Mouse (Mus musculus): ENCODE measurements at regions not wholly inside any gene's neighbourhood (a gene's known extent, or its start where the extent isn't known, plus 50 kb on each side); places are given as distances from the start of the nearest gene placed in this dataset.
A peak's percentile ranks its signal among the peaks of the same experiment; 100 is the strongest.

DNA sequence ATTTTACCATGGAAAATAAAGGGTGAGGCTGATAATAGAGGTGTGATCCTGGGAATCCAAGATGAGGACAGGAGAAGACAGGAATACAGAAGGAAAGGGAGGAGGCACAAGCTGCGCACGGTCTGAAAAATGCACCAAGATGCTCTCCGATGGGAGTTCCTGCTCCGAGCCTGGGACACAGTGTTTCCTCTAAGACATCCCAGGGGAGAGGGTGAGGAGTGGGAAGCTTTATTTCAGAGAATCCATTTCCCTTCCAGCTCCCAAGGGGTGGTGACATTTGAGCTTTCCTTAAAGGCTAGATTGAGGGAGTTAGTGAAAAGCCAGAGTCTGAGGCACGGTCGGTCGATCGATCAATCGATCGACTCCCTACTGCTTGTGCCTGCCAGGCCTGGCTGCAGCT lies 212.7 kb upstream of the Nabp1 start:
- TF ChIP-seq CTCF (IDR thresholded peaks at IDR 0.05) (no peak), EP300 (IDR thresholded peaks at IDR 0.05; ENCODE audit: insufficient read depth, low read depth, low read length) (peak; percentile 62; the same call in 1 of the 2 replicates), POLR2A (IDR thresholded peaks at IDR 0.05; ENCODE audit: insufficient read depth, low read depth, low read length) (no peak)
